Mouse (Mus musculus): ENCODE measurements around the gene Hs2st1.

Gene Hs2st1

GRCm38 (mm10) chr3:144508342-144508741, 61.6 kb downstream of the Hs2st1 start:
- DNase-seq (ENCODE audit: low spot score in 2 of 2), result no peak

- no peak for DNase-seq (ENCODE audit: low spot score in 2 of 2)
These were observed 62.1 kb downstream of the Hs2st1 start for GRCm38 (mm10) chr3:144507885-144508284.

- DNase-seq (ENCODE audit: low spot score in 2 of 2), result no peak
These were observed 63.8 kb downstream of the Hs2st1 start for GRCm38 (mm10) chr3:144506213-144506612.

- DNase-seq (ENCODE audit: low spot score in 2 of 2), result no peak
These were observed 68.1 kb downstream of the Hs2st1 start for GRCm38 (mm10) chr3:144501930-144502329.

- DNase-seq (ENCODE audit: low spot score in 2 of 2), result no peak
These were observed 73.2 kb downstream of the Hs2st1 start for GRCm38 (mm10) chr3:144496762-144497161.

- DNase-seq (ENCODE audit: low spot score in 2 of 2), result no peak
These were observed 75.1 kb downstream of the Hs2st1 start for GRCm38 (mm10) chr3:144494838-144495237.

- no peak for DNase-seq (ENCODE audit: low spot score in 2 of 2)
These were observed 81.2 kb downstream of the Hs2st1 start for GRCm38 (mm10) chr3:144488787-144489186.

- DNase-seq (ENCODE audit: low spot score in 2 of 2), result peak in 1 of 2 experiments; percentile 18
These were observed 89.4 kb downstream of the Hs2st1 start for GRCm38 (mm10) chr3:144480595-144480994.

GRCm38 (mm10) chr3:144478427-144478794, 91.6 kb downstream of the Hs2st1 start:
- DNase-seq (ENCODE audit: low spot score in 2 of 2), result no peak

- no peak for DNase-seq (ENCODE audit: low spot score in 2 of 2)
These were observed 92.1 kb downstream of the Hs2st1 start for GRCm38 (mm10) chr3:144477707-144478426.

- DNase-seq (ENCODE audit: low spot score in 2 of 2), result no peak
These were observed 94.1 kb downstream of the Hs2st1 start for GRCm38 (mm10) chr3:144475891-144476290.

- DNase-seq (ENCODE audit: low spot score in 2 of 2), result no peak
These were observed 95.3 kb downstream of the Hs2st1 start for GRCm38 (mm10) chr3:144474726-144475125.

- no peak for DNase-seq (ENCODE audit: low spot score in 2 of 2)
These were observed 98.0 kb downstream of the Hs2st1 start for GRCm38 (mm10) chr3:144471954-144472353.

- DNase-seq (ENCODE audit: low spot score in 2 of 2), result no peak
These were observed 99.1 kb downstream of the Hs2st1 start for GRCm38 (mm10) chr3:144470901-144471300.

- DNase-seq (ENCODE audit: low spot score in 2 of 2), result no peak
These were observed 102.5 kb downstream of the Hs2st1 start for GRCm38 (mm10) chr3:144467521-144467920.

GRCm38 (mm10) chr3:144466108-144466678, 103.8 kb downstream of the Hs2st1 start:
- DNase-seq (ENCODE audit: low spot score in 2 of 2), result no peak

GRCm38 (mm10) chr3:144462679-144463078, 107.3 kb downstream of the Hs2st1 start:
- DNase-seq (ENCODE audit: low spot score in 2 of 2), result no peak

GRCm38 (mm10) chr3:144460183-144460788, 109.7 kb downstream of the Hs2st1 start:
- no peak for DNase-seq (ENCODE audit: low spot score in 2 of 2)

- no peak for DNase-seq (ENCODE audit: low spot score in 2 of 2)
These were observed 110.7 kb downstream of the Hs2st1 start for GRCm38 (mm10) chr3:144459285-144459697.

GRCm38 (mm10) chr3:144453701-144454430, 116.1 kb downstream of the Hs2st1 start:
- DNase-seq (ENCODE audit: low spot score in 2 of 2), result peak; percentile 35 to 44

- no peak for DNase-seq (ENCODE audit: low spot score in 2 of 2)
These were observed 121.0 kb downstream of the Hs2st1 start for GRCm38 (mm10) chr3:144448977-144449376.

- DNase-seq (ENCODE audit: low spot score in 2 of 2), result no peak
These were observed 122.1 kb downstream of the Hs2st1 start for GRCm38 (mm10) chr3:144447917-144448316.

Data from natural killer cell, adult 2 months (primary cell).